Mouse (Mus musculus) lung, embryonic 16.5 days (tissue): ENCODE results near the gene Slc38a8. TPM values are rescaled to one million over a fixed set of nuclear protein-coding genes. Genes with fewer than 3 reads are reported as not detected.

ENCODE experiments used
- ATAC-seq: fragments of 200-750 bp; cut with Nextera tagmentation; 2 replicates; pipeline ENCODE4 v1.8.0; 2017; ENCODE audit warnings: low read depth, mild to moderate bottlenecking, moderate library complexity
- H3K27ac ChIP-seq: fragments of 300-500 bp; sonication (generic); 2 replicates; pipeline ENCODE4 v1.5.1; 2014; ENCODE audit warnings: mild to moderate bottlenecking, control low read depth, low read length
- H3K27me3 ChIP-seq: fragments of 300-500 bp; sonication (generic); 2 replicates; pipeline ENCODE4 v1.6.1; 2014; ENCODE audit warnings: low read depth, low read length, mixed read lengths; ENCODE audit not compliant: control insufficient read depth, insufficient read depth
- H3K36me3 ChIP-seq: fragments of 300-500 bp; sonication (generic); 2 replicates; pipeline ENCODE4 v1.6.1; 2014; ENCODE audit warnings: low read length; ENCODE audit not compliant: control insufficient read depth, insufficient read depth
- H3K4me1 ChIP-seq: fragments of 300-500 bp; sonication (generic); replicated peaks from 2 replicates; pipeline ENCODE4 v1.6.1; 2014; ENCODE audit warnings: low read length, mixed read lengths; ENCODE audit not compliant: control insufficient read depth, insufficient read depth
- H3K4me2 ChIP-seq: fragments of 300-500 bp; sonication (generic); 2 replicates; pipeline ENCODE4 v1.6.1; 2014; ENCODE audit warnings: low read depth, low read length, control low read depth
- H3K4me3 ChIP-seq: fragments of 300-500 bp; sonication (generic); 2 replicates; pipeline ENCODE4 v1.5.1; 2014; ENCODE audit warnings: mild to moderate bottlenecking, low read length, control low read depth
- H3K9ac ChIP-seq: fragments of 300-500 bp; sonication (generic); 2 replicates; pipeline ENCODE4 v1.6.1; 2014; ENCODE audit warnings: low read length, control low read depth
- H3K9me3 ChIP-seq: fragments of 300-500 bp; sonication (generic); 2 replicates; pipeline ENCODE4 v1.6.1; 2016; ENCODE audit warnings: low read length; ENCODE audit not compliant: control insufficient read depth
- WGBS: fragments of 180-500 bp; shearing (Covaris S2); extraction: QIAGEN DNeasy Blood & Tissue Kit; methylation state at CpG from one replicate; pipeline ENCODE4 v1.1.7; 2014; 5-methylcytosine and 5-hydroxymethylcytosine counted together
- polyA plus RNA-seq: library from polyadenylated mRNA; unstranded; fragments of >200 nt; fragmentation: Nextera tagmentation; extraction: Ambion mirVana; gene quantifications from 2 replicates; pipeline ENCODE4 v1.2.1, GENCODE M21; 2015

The Slc38a8 gene
- polyA plus RNA-seq, 1 experiment from 2014 or later, result not detected

- 0 out of 2 replicates have a peak, but pooled peaks cover 4% of the 10 kb centered on the region for H3K4me1 ChIP-seq
- H3K4me3 ChIP-seq, result no peak overlapping the region
- H3K36me3 ChIP-seq, result peaks cover 7% of the 10 kb centered on the region; the same call in 1 of the 2 replicates
- H3K27ac ChIP-seq, result no peak overlapping the region
- H3K9ac ChIP-seq, result no peak overlapping the region
- no peaks in the 10 kb centered on the region for H3K9me3 ChIP-seq
- H3K27me3 ChIP-seq, result no peaks in the 10 kb centered on the region
- H3K4me2 ChIP-seq, result no peak overlapping the region
- ATAC-seq, result no peak
- 51% methylated on average over 9 of the region's 10 CpGs for WGBS
Measured at GRCm38 (mm10) chr8:119503191-119503767, 1.8 kb upstream of the Slc38a8 start.

- Histone ChIP-seq H3K36me3 (0 out of 2 replicates have a peak, but pooled peaks cover 4% of the 10 kb centered on the region), H3K9me3 (no peaks in the 10 kb centered on the region)
- no peak for ATAC-seq
Measured at GRCm38 (mm10) chr8:119502111-119502510, 613 bp upstream of the Slc38a8 start.

DNA sequence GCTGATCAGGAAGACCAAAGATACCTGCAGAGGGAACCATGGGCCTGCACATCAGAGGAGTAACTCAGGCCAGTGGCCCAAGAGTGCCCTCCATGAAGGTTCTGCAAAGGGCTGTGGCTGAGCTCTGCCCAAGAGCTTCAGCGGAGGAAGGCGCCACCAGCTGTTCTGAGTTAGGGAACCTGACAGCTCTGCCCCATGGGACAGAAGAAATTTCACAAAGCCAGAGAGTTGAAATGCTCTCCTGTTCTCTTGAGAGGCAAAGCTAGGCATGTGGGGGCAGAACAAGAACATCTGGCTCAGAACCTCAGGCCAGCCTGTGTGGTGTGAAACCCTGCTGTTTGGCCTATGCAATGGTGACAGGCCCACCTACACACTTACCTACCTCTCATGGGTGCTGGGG is 1.7 kb downstream of the Slc38a8 start:
- Histone ChIP-seq H3K9ac (no peak overlapping the region), H3K27ac (no peak overlapping the region), H3K27me3 (no peaks in the 10 kb centered on the region), H3K4me2 (no peak overlapping the region), H3K4me3 (no peak overlapping the region), H3K4me1 (0 out of 2 replicates have a peak, but pooled peaks cover 4% of the 10 kb centered on the region), H3K9me3 (no peaks in the 10 kb centered on the region), H3K36me3 (no peaks in the 10 kb centered on the region)
- no peak for ATAC-seq
- 87% methylated on average over 2 of the region's 2 CpGs for WGBS

More at GRCm38 (mm10) chr8:119502111-119502510, 613 bp upstream of the Slc38a8 start:
- no peaks in the 10 kb centered on the region for H3K27me3 ChIP-seq
- H3K4me3 ChIP-seq, result no peak overlapping the region
- WGBS, result 42% methylated on average over 4 of the region's 4 CpGs
- H3K9ac ChIP-seq, result no peak overlapping the region; the same call in 1 of the 2 replicates
- H3K4me1 ChIP-seq, result 0 out of 2 replicates have a peak, but pooled peaks cover 4% of the 10 kb centered on the region
- no peak overlapping the region for H3K4me2 ChIP-seq
- no peak overlapping the region for H3K27ac ChIP-seq

- no peaks in the 10 kb centered on the region for H3K27me3 ChIP-seq
- 16% methylated on average over 6 of the region's 6 CpGs for WGBS
- no peaks in the 10 kb centered on the region for H3K9me3 ChIP-seq
- ATAC-seq, result no peak
- H3K4me1 ChIP-seq, result no peaks in the 10 kb centered on the region
- H3K4me3 ChIP-seq, result no peak overlapping the region
- H3K27ac ChIP-seq, result no peak overlapping the region
- no peaks in the 10 kb centered on the region for H3K36me3 ChIP-seq
- no peak overlapping the region for H3K9ac ChIP-seq
- no peak overlapping the region for H3K4me2 ChIP-seq
Measured at GRCm38 (mm10) chr8:119496848-119497247, 4.7 kb downstream of the Slc38a8 start.

- Histone ChIP-seq H3K36me3 (no peaks in the 10 kb centered on the region), H3K4me3 (no peak overlapping the region)
Measured at GRCm38 (mm10) chr8:119487093-119487492, 14.4 kb downstream of the Slc38a8 start.

GRCm38 (mm10) chr8:119484145-119484896 is 17.2 kb downstream of the Slc38a8 start:
- Histone ChIP-seq H3K4me1 (no peaks in the 10 kb centered on the region), H3K4me3 (no peak overlapping the region), H3K36me3 (no peaks in the 10 kb centered on the region), H3K27ac (no peak overlapping the region), H3K27me3 (no peaks in the 10 kb centered on the region), H3K9me3 (no peaks in the 10 kb centered on the region), H3K4me2 (no peak overlapping the region), H3K9ac (no peak overlapping the region)
- 81% methylated on average over 11 of the region's 11 CpGs for WGBS
- no peak for ATAC-seq

More at GRCm38 (mm10) chr8:119487093-119487492, 14.4 kb downstream of the Slc38a8 start:
- Histone ChIP-seq H3K9ac (no peak overlapping the region), H3K27me3 (no peaks in the 10 kb centered on the region), H3K9me3 (no peaks in the 10 kb centered on the region), H3K27ac (no peak overlapping the region), H3K4me1 (peaks cover 10% of the 10 kb centered on the region), H3K4me2 (no peak overlapping the region)
- WGBS, result 64% methylated on average over 7 of the region's 7 CpGs
- ATAC-seq, result no peak

DNA sequence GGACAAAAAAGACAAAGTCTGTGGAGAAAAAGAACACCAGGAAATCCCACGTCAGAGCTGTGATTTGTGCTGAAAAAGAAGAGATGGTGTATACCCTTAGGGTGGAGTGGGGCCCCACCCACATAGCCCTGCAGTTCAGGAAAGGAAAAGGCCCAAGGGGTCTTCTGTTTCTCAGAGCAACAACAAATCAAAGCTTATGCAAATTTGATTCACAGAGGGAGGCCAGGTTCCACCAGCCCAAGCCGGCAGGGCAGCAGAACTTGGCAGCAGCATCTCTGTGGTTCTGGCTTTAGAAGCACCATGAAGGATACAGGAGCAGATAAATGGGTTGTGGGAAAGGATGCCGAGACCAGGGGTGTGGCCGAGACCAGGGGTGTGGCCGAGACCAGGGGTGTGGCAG is 22.8 kb downstream of the Slc38a8 start:
- Histone ChIP-seq H3K27ac (no peak overlapping the region), H3K27me3 (no peaks in the 10 kb centered on the region), H3K9me3 (no peaks in the 10 kb centered on the region), H3K9ac (no peak overlapping the region), H3K4me2 (no peak overlapping the region), H3K4me1 (no peaks in the 10 kb centered on the region), H3K4me3 (no peak overlapping the region), H3K36me3 (no peaks in the 10 kb centered on the region)
- 25% methylated on average over 5 of the region's 5 CpGs for WGBS
- no peak for ATAC-seq

- H3K4me2 ChIP-seq, result no peak overlapping the region
- H3K9me3 ChIP-seq, result no peaks in the 10 kb centered on the region
- H3K36me3 ChIP-seq, result no peaks in the 10 kb centered on the region
- no peak overlapping the region for H3K27ac ChIP-seq
- H3K4me3 ChIP-seq, result no peak overlapping the region
- H3K4me1 ChIP-seq, result peaks cover 15% of the 10 kb centered on the region
- H3K27me3 ChIP-seq, result peaks cover 10% of the 10 kb centered on the region; the same call in 1 of the 2 replicates
- no peak for ATAC-seq
- no peak overlapping the region for H3K9ac ChIP-seq
- 86% methylated on average over 8 of the region's 8 CpGs for WGBS
Measured at GRCm38 (mm10) chr8:119468091-119468490, 33.4 kb downstream of the Slc38a8 start.

GRCm38 (mm10) chr8:119466794-119467193 is 34.7 kb downstream of the Slc38a8 start:
- no peak overlapping the region for H3K27ac ChIP-seq

More at GRCm38 (mm10) chr8:119466794-119467193, 34.7 kb downstream of the Slc38a8 start:
- no peaks in the 10 kb centered on the region for H3K36me3 ChIP-seq
- no peak overlapping the region for H3K4me3 ChIP-seq
- no peak for ATAC-seq
- H3K4me1 ChIP-seq, result peaks cover 15% of the 10 kb centered on the region
- H3K4me2 ChIP-seq, result no peak overlapping the region
- 58% methylated on average over 10 of the region's 10 CpGs for WGBS
- no peaks in the 10 kb centered on the region for H3K9me3 ChIP-seq
- peaks cover 10% of the 10 kb centered on the region; the same call in 1 of the 2 replicates for H3K27me3 ChIP-seq
- no peak overlapping the region for H3K9ac ChIP-seq
